Mouse (Mus musculus): Measurements from ENCODE around the gene Spint3.

- TF ChIP-seq POLR2A (IDR thresholded peaks at IDR 0.05; ENCODE audit: low read depth, low read length) (no peak), CTCF (conservative IDR thresholded peaks at IDR 0.05; ENCODE audit: insufficient read depth, insufficient read length, low read depth, low read length) (no peak)
Observed at GRCm38 (mm10) chr2:164528557-164528956, 44.7 kb downstream of the Spint3 start.

All from kidney, adult 2 months (tissue).